Mouse (Mus musculus) left cerebral cortex, postnatal 14 days (tissue): ENCODE measurements around the gene Krt77. TPM values are rescaled to one million over a fixed set of nuclear protein-coding genes. Genes with fewer than 3 reads are reported as not detected.

Source experiments
- DNase-seq, 2 experiments: peaks; one replicate each; pipeline ENCODE4 v3.0.0; 2021 to 2022; ENCODE audit warnings: low spot score in 2 of 2, mixed read lengths in 1 of 2
- intact Hi-C: fragments of 180-260 bp; cut with DNase I; formaldehyde crosslinking; loops from one replicate; pipeline ENCODE4 v1.15.1; 2025
- microRNA-seq, 2 experiments: library from miRNA; unstranded; fragments of <30 nt; microRNA quantifications; one replicate each; pipeline ENCODE4 v1.2.0; 2022
- total RNA-seq, 2 experiments: library from RNA; stranded (reverse); gene quantifications; 2 replicates each; pipeline ENCODE4 v1.2.3; 2021

The Krt77 gene
- total RNA-seq, 2 experiments from 2014 or later = 10.9 to 14.7 TPM

DNA sequence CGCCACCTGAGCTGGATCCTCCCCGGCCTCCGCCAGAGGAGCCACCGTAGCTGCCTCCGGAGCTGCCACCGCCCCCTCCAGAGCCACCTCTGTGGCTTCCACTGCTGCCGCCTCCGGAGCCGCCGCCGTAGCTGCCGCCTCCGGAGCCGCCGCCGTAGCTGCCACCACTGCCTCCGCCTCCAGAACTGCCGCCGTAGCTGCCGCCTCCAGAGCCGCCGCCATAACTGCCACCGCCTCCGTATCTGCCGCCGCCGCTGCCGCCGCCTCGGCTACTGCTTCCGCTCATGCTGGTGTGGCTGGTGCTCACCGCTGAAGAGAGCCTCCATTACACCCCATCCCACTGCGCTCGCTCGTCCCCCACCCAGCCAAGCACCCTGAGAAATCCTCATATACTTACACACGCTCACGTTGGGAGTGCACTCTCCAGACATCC is 23.5 kb downstream of the Krt77 start:
- intact Hi-C loops = no loop called here

DNA sequence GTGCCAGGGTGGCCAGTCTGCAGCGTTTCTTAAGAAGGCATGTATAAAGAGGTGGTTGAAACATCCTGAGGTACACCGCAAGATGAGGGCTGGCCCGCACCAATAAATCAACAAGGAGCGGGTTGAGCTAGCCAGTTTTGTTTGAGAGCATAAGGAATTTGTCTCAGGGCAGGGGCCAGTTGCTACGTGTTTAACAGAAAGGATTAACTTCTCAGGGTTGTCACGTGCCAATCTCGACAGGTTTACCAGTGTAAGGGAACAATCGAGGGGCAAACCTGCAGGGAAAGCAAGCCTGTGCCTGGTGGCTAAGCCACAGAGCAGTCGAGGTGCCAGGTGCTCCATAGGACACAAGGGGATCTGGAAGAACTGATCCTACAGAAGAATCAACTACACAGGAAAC is 26.3 kb downstream of the Krt77 start:
- DNase-seq = no peak
- intact Hi-C loops = no loop called here

More for the DNA sequence above, 23.5 kb downstream of the Krt77 start:
- DNase-seq = peak; percentile 40 to 60

DNA sequence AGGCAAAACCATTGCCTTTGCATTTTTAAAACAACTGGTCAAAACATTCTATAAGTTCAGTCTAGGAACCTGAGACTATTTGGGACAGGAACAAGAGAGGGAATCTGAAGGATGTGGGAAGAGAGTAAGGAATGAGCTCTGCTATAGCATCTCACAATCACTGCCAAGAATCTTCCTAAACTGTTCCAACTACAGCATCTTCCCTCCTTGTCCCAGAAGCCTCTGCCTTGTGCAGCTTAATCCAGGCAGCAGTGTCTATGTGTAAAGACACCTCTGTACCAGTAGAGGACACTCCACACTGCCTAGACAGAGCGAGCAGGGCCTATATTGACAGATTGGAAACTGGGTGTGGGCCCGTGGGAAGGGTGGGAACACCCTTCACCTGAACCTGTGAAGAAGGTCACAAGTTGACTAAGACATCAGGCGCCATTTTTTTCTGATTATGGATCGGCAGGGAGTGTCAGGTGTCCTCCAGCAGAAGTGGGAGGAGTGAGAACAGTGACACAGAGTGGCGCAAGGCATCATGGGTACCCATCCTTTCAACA is 34.6 kb downstream of the Krt77 start:
- peak in 1 of 2 experiments; percentile 43 for DNase-seq
- intact Hi-C loops = no loop called here

DNA sequence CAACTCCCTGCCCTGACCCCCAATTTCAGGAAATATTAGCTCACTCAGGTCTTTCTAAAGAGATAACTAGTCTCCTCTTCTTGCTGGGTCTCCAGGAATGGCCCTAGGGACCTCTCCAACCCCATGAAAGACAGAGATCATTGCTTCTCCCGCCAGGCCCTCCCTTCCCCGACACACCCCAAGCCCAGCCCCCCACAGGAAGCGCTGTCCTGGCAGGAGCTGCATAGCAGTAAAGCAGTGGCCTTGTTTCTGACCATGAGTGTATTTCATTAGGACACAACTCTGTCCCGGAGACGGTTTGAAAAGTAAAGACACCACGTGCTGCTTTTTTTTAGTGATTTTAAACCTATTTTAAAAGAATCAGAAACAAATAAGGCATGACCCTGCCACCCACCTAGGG is 36.4 kb downstream of the Krt77 start:
- no peak for DNase-seq
- intact Hi-C loops = no loop called here

DNA sequence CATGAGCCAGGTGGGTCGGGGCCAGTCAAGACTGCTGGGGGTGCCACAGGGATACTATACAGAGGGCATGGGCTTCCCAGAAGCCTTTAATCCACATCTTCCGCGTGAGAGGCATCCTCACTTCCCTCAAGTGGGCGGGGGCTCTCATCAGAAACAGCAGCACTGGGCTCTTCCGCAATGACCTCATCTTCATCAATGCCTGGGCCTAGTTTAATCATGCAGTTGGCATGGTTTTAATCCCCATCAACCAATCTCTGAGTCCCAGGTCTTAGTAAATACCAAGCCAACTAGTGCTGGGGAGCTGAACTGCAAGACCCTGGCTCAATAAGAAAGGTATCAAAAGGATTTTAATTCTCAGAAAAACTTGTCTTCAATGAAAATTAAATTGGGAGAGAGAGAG is 40.1 kb downstream of the Krt77 start:
- intact Hi-C loops = no loop called here
- DNase-seq = no peak

DNA sequence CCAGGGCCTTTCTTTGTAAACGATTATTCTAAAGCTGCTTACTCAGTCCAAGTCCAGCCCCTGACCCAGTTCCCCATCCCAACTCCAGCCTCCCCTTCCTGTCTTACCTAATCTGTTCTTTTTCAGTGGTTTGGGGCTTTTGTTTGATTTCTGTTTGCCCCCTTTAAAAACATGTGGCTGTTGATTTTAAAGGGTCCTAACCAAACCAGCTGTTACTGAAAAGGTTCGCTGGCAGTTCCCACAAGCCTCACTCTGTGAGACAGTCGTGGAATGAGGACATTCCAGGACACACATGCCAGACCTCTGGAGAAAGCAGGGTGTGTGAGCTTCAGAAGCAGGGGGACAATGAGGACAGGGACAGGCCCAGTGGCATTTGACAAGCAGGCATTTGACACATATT is 47.7 kb downstream of the Krt77 start:
- intact Hi-C loops = no loop called here
- DNase-seq = no peak

DNA sequence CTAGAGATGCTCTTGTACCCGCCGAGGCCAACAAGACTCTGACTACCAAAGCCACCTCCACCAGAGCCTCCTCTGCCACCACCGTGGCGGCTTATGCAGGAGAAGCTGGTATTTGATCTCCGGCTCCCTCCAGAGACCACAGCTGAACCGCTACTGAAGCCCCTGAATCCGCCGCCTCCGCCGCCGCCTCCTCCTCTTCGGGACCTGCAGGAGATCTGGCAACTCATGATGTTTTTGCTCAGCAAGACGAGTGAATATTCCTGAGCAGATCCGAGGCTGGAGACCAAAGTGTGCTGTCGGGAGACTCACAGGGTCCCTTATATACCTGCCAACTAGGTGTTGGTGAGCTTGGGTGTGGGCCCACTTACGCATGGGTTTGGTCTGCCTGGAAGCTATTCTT is 51.6 kb downstream of the Krt77 start, which contains the start of gene Krt2:
TSS of gene Krt2 (minus strand) at position 295 of the 400 bp plus-strand sequence.
- intact Hi-C loops = no loop called here
- DNase-seq = no peak

Small RNA genes within 50 kb of the gene (microRNA-seq; reads per million reads assigned to microRNA genes)
- gene Gm44356 = 0 reads per million in 2 experiments

Other genes starting within 250 kb of the Krt77 start
- not detected for gene Gm5414, start 241.5 kb downstream of the Krt77 start, total RNA-seq
- gene Gm5478, start 222.3 kb downstream of the Krt77 start, total RNA-seq = not detected
- gene Krt6b, start 189.4 kb downstream of the Krt77 start, total RNA-seq = not detected
- gene Krt6a, start 175.4 kb downstream of the Krt77 start, total RNA-seq = not detected
- gene Krt5, start 156.8 kb downstream of the Krt77 start, total RNA-seq = not detected
- not detected for gene Krt71, start 126.6 kb downstream of the Krt77 start, total RNA-seq
- not detected for gene Krt72, start 83.2 kb downstream of the Krt77 start, total RNA-seq
- gene Krt73, start 67.4 kb downstream of the Krt77 start, total RNA-seq = 1 to 10 TPM; 1.1 to 2.6 TPM
- under 1 TPM in 1 of 2 experiments, not detected in 1; 0.61 TPM for gene Krt2, start 51.5 kb downstream of the Krt77 start, total RNA-seq
- gene Krt1, start 18.9 kb downstream of the Krt77 start, total RNA-seq = 1 to 10 TPM; 3.3 TPM
- not detected for gene Krt76, start 23.2 kb upstream of the Krt77 start, total RNA-seq
- gene Krt4, start 55.0 kb upstream of the Krt77 start, total RNA-seq = not detected
- not detected for gene Krt79, start 70.6 kb upstream of the Krt77 start, total RNA-seq
- gene Krt78, start 84.6 kb upstream of the Krt77 start, total RNA-seq = not detected
- gene Krt8, start 134.8 kb upstream of the Krt77 start, total RNA-seq = not detected
- under 1 TPM; 0.24 to 0.85 TPM for gene Krt18, start 158.5 kb upstream of the Krt77 start, total RNA-seq
- 100 to 1,000 TPM; 167 to 168 TPM for gene Eif4b, start 204.1 kb upstream of the Krt77 start, total RNA-seq
- gene Tns2, start 230.7 kb upstream of the Krt77 start, total RNA-seq = 10 to 100 TPM; 14.4 to 18.5 TPM